Mouse (Mus musculus): ENCODE data around the gene Eml5.

The Eml5 gene

GRCm38 (mm10) chr12:98834879-98835278, 66.4 kb downstream of the Eml5 start:
- DNase-seq (ENCODE audit: extremely low spot score, low spot score): no peak

DNA sequence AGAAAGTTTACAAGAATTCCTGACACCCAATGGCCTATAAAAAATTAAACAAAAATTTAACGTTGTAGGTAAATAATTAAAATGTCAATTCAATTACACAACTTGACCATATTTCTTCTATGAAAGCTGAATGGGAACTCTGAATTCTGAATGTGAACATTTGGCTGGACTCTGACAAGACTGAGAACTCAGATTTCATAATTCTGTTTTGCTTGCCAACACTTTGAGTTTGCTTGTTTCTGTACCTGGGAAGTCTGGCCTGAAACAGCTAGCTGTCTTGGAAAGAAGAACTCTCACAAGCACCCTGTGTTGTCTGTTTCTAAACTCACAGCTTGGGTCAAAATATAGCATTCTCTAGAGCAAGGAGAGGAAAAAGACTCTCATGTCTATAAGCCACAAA, 67.4 kb downstream of the Eml5 start:
- no peak for DNase-seq (ENCODE audit: extremely low spot score, low spot score)

GRCm38 (mm10) chr12:98832929-98833598, 68.2 kb downstream of the Eml5 start:
- no peak for DNase-seq (ENCODE audit: extremely low spot score, low spot score)

DNA sequence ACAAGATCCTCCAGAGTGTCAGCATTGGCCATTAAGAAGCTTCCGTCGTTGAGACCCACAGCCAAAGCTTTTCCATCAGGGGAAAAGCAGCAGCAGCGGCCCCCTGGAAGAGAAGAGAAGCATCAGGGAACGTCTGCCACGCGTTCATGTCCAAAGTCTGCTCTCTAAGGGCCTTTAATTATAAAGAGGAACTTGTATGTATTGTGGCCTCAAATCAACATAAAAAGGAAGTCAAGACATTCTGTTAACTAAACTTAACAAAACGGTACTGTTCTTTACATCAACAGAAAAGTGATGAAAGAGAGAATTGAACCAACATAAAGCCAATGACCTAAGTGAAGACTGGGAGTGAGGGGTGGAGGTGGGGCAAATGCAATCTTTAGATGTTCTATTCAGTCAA, 70.2 kb downstream of the Eml5 start:
- no peak for DNase-seq (ENCODE audit: extremely low spot score, low spot score)

GRCm38 (mm10) chr12:98820781-98821180, 80.5 kb downstream of the Eml5 start:
- no peak for DNase-seq (ENCODE audit: extremely low spot score, low spot score)

DNA sequence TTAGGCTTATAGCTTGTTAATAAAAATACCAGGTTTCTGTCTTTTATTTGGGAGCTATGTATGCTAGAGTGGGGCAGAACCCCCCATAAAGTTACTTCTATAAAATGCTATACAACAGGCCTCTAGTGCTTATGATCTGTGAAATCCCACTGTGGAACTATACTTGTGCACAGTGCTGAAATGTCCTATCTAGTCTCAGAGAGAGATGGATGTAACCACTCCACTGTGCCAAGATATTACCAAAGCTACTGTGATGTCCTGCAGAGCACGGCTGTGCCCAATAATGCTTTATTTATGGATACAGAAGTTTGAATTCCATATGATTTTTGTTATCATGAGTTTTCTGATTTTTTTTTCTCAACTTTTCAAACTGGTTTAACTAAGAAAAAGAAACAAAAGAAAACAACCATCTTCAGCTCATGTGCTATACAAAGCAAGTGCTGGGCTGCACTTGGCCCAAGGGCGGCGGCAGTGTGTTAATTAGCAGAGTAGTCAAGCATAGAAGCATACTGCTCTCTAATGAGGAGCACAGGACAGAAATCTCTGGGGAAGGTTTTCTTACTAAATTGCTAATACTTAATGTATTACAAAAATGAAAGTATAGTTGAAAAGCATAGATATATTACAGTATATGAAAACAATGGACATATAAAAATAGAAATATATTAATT, 97.1 kb downstream of the Eml5 start:
- DNase-seq (ENCODE audit: extremely low spot score, low spot score): no peak

DNA sequence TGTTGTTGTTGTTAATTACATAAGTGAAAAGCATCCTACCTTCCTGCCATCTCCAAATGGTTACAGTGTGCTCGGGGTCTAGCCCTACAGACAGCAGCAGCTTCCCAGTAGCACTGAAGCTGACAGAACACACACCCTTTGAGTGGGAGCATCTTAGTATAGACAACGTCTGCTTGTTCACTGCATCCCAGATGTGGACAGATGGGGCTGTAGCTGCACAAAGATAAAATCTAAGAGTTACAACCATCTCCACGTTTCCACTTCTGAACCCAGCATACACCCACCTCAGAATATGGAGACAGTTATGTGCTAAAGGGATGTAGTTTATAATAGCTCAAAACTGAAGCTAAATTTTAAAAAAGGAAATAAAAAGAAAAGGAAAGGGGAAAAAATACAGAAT, 99.0 kb downstream of the Eml5 start:
- DNase-seq (ENCODE audit: extremely low spot score, low spot score): no peak

DNA sequence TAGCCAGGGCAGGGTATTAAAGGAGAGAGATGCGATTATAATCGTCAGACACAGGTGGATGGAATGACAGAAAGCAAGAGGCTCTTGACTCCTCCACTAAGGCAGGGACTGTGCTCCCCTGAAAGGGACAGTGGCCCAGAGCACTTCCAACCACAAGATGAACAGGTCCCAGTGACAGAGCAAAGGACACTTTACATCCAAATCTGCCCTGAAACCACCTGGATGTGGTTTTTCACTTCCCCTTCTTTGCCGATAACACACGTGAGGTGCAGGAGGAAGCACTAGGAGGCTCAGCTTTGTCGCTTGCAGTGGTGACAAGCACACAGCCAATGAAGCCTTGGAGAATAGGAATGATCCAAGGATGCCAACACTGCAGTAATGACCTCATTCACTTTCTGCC, 101.0 kb downstream of the Eml5 start:
- no peak for DNase-seq (ENCODE audit: extremely low spot score, low spot score)

GRCm38 (mm10) chr12:98795731-98796318, 105.5 kb downstream of the Eml5 start:
- no peak for DNase-seq (ENCODE audit: extremely low spot score, low spot score)

DNA sequence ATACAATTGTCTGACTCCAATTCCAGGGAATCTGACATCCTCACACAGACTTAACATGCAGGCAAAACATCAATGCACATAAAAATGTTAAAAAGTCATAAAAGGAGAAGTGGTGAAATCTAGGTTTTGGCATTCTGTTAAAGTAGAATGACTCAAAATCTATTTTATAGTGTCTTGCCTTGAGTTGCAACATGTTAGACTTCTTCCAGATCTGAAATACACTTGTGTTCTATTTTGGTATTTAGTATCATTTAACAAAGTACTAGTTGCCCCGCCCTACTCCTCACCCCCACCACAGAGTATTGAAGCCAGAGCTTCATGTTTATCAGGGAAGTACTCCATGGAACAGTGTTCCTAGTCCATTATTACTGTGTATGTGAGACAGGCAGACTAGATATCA, 117.0 kb downstream of the Eml5 start:
- no peak for DNase-seq (ENCODE audit: extremely low spot score, low spot score)

GRCm38 (mm10) chr12:98779148-98779547, 122.1 kb downstream of the Eml5 start:
- DNase-seq (ENCODE audit: extremely low spot score, low spot score): no peak

DNA sequence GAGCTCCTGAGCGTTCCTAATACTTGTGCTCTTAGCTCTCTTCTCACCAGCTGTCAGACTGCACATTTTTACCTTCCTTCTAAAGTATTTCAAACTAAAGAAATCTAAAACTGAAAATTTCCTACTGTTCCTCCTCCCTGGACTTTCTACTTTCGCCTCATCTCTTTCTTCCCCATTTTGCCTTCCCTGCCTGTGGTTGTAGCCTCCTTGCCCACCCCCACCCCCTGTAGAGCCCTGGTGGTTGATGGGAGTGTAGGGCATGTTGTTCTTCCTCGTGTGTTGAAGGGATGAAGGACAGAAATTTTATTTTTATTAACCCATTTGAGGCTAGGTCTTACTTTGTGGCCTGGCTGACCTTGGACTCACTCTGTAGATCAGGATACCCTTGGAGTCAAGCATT, 123.8 kb downstream of the Eml5 start:
- no peak for DNase-seq (ENCODE audit: extremely low spot score, low spot score)

DNA sequence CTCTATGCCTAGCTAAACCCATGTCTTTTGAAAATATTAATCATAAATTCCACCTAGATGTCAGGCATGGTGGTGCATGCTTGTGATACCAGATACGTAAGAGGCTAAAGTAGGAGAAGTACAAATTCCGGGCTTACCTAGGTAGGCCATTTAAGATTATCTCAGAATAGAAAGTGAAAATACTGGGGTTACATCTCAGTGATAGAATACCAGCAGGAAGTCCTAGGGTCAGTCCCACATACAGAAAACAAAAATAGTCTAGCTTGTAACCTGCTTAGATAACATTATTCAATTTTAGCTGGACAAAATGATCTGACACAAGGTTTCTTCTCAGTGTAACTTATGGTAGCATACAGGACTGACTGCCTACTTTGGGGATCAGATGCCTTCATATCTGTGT, 135.0 kb downstream of the Eml5 start:
- DNase-seq (ENCODE audit: extremely low spot score, low spot score): no peak

- no peak for DNase-seq (ENCODE audit: extremely low spot score, low spot score)
Measured at GRCm38 (mm10) chr12:98759700-98760099, 141.6 kb downstream of the Eml5 start.

DNA sequence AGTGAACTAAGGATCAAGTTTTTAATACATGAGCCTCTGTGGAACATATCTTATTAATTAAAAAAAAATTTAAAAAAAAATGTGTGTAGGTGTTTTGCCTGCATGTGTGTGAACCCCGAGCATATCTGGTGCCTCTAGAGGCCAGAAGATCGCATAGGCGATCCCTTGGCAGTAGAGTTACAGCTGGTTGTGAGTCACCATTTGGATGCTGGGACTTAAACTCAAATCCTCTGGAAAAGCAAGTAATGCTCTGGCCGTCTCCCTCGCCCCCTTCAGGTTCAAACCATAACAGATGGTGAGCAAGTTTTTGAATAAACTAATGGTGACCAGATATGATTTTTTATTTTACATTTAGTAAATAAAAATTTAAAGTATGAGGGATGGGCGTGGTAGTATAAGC, 143.6 kb downstream of the Eml5 start:
- DNase-seq (ENCODE audit: extremely low spot score, low spot score): no peak

DNA sequence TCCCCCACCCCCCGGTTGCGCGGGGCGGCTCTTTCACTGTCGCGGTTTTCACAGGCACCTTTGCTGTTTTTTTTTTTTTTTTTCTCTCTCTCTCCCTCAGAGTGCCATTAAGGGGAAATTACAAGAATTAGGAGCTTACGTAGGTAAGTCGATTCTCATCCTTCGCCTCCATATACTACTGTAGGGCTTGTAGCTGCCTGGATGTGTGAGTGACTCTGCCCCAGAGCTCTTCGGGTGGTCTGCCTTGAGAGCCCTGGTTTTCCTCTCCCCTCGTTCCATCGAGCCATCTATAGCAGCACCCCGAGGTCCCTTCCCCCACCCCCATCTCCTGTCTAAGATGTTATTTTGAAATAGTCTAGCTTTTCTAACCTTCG, 153.9 kb downstream of the Eml5 start:
- DNase-seq (ENCODE audit: extremely low spot score, low spot score): no peak

- peak; percentile 95 for DNase-seq (ENCODE audit: extremely low spot score, low spot score)
Measured at GRCm38 (mm10) chr12:98746746-98747379, 154.4 kb downstream of the Eml5 start, which contains the start of gene Zc3h14. Zc3h14 (plus strand) TSS chr12:98746964.

DNA sequence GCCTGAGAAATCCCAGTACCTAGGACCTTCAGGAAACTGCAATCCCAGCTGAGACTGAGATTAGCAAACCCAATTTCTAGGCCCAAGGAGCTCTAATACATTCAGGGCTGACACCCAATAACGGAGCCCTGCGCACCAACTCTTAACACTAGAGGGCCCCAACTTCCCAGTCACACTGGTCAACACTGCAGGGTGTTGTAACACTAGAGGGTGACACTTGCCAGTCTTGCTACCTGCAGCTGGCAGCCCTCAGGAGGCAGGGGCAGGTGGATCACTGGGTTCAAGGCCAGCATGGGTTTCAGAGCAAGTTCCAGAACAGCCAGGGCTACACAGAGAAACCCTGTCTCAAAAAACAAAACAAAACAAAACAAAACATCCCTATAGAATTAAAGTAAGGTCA, 155.2 kb downstream of the Eml5 start:
- peak; percentile 36 for DNase-seq (ENCODE audit: extremely low spot score, low spot score)

- DNase-seq (ENCODE audit: extremely low spot score, low spot score): no peak
Measured at GRCm38 (mm10) chr12:98745626-98746025, 155.7 kb downstream of the Eml5 start.

GRCm38 (mm10) chr12:98741011-98741501, 160.2 kb downstream of the Eml5 start:
- DNase-seq (ENCODE audit: extremely low spot score, low spot score): no peak

DNA sequence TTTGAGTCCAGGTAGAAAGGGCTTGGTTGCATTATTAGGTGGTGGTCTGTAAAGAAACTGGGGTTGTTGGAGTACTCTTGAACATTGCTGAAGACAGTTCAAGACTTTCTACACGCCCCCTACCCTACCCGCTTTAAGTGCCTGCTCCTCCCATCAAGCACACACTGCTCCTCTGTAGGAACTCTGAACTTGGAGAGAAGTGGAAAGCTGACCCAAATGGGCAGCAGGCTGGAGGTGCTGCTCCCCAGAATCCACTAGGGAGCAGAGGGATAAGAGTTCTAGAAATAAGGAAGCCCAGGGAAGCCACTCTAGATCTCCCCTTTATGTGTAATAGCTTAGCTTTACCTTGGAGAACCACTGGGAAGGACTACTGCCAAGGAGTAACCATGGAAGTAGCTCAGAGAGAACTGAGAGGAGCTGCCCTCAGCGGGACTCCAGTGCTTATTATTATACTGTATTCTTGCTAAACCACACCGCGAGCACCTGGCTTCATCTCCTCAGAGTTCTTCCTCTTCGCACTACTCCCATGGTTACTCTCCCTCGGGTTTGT, 163.4 kb downstream of the Eml5 start:
- DNase-seq (ENCODE audit: extremely low spot score, low spot score): peak; percentile 49
